Mouse (Mus musculus): ENCODE measurements around the gene Mvp. TPM values are rescaled to one million over a fixed set of nuclear protein-coding genes. Genes with fewer than 3 reads are reported as not detected.

Gene Mvp
- total and polyA plus RNA-seq, 2 experiments: 23.4 to 39.4 TPM

GRCm38 (mm10) chr7:126983113-126983512 lies 31.3 kb downstream of the Mvp start:
- Histone ChIP-seq H3K9ac (ENCODE audit: low read depth, low read length) (no peak overlapping the region), H3K4me1 (ENCODE audit: control insufficient read depth, insufficient read depth, low read length) (no peaks in the 10 kb centered on the region; the same call in 1 of the 2 replicates), H3K27me3 (ENCODE audit: control insufficient read depth, insufficient read depth, low read length) (no peaks in the 10 kb centered on the region), H3K36me3 (ENCODE audit: control insufficient read depth, insufficient read depth, low read length) (peaks cover 2% of the 10 kb centered on the region; the same call in 1 of the 2 replicates), H3K4me3 (ENCODE audit: insufficient read depth, low read depth, low read length) (no peak overlapping the region), H3K79me2 (ENCODE audit: control insufficient read depth, insufficient read depth, low read length) (no peaks in the 10 kb centered on the region), H3K27ac (replicated peaks; ENCODE audit: insufficient read depth, low read depth, low read length) (no peak overlapping the region)
- TF ChIP-seq POLR2A (IDR thresholded peaks at IDR 0.05; ENCODE audit: extremely low read depth, insufficient read depth, low read length) (no peak), CTCF (IDR thresholded peaks at IDR 0.05; ENCODE audit: low read depth, low read length) (no peak)
- DNase-seq (ENCODE audit: extremely low read depth, low read depth, low spot score): no peak
- 79% methylated on average over 7 of the region's 7 CpGs for WGBS

- H3K36me3 ChIP-seq (ENCODE audit: control insufficient read depth, insufficient read depth, low read length): peaks cover 2% of the 10 kb centered on the region; the same call in 1 of the 2 replicates
- H3K27ac ChIP-seq (replicated peaks; ENCODE audit: insufficient read depth, low read depth, low read length): no peak overlapping the region
- H3K4me1 ChIP-seq (ENCODE audit: control insufficient read depth, insufficient read depth, low read length): peaks cover 2% of the 10 kb centered on the region
- H3K9ac ChIP-seq (ENCODE audit: low read depth, low read length): no peak overlapping the region
- 11% methylated on average over 4 of the region's 4 CpGs for WGBS
- no peaks in the 10 kb centered on the region for H3K79me2 ChIP-seq (ENCODE audit: control insufficient read depth, insufficient read depth, low read length)
- no peaks in the 10 kb centered on the region for H3K27me3 ChIP-seq (ENCODE audit: control insufficient read depth, insufficient read depth, low read length)
- TF ChIP-seq CTCF (IDR thresholded peaks at IDR 0.05; ENCODE audit: low read depth, low read length): no peak
- TF ChIP-seq POLR2A (IDR thresholded peaks at IDR 0.05; ENCODE audit: extremely low read depth, insufficient read depth, low read length): no peak
- H3K4me3 ChIP-seq (ENCODE audit: insufficient read depth, low read depth, low read length): no peak overlapping the region
- DNase-seq (ENCODE audit: extremely low read depth, low read depth, low spot score): peak; percentile 80
Observed at GRCm38 (mm10) chr7:126982054-126982453, 32.4 kb downstream of the Mvp start.

- no peak for TF ChIP-seq POLR2A (IDR thresholded peaks at IDR 0.05; ENCODE audit: extremely low read depth, insufficient read depth, low read length)
- no peak for TF ChIP-seq CTCF (IDR thresholded peaks at IDR 0.05; ENCODE audit: low read depth, low read length)
- H3K27me3 ChIP-seq (ENCODE audit: control insufficient read depth, insufficient read depth, low read length): no peaks in the 10 kb centered on the region
- no peak overlapping the region for H3K4me3 ChIP-seq (ENCODE audit: insufficient read depth, low read depth, low read length)
- no peak overlapping the region for H3K27ac ChIP-seq (replicated peaks; ENCODE audit: insufficient read depth, low read depth, low read length)
- DNase-seq (ENCODE audit: extremely low read depth, low read depth, low spot score): no peak
- H3K79me2 ChIP-seq (ENCODE audit: control insufficient read depth, insufficient read depth, low read length): peaks cover 4% of the 10 kb centered on the region; the same call in 1 of the 2 replicates
- H3K4me1 ChIP-seq (ENCODE audit: control insufficient read depth, insufficient read depth, low read length): peaks cover 4% of the 10 kb centered on the region
- WGBS: 97% methylated on average over 2 of the region's 2 CpGs
- peaks cover 2% of the 10 kb centered on the region; the same call in 1 of the 2 replicates for H3K36me3 ChIP-seq (ENCODE audit: control insufficient read depth, insufficient read depth, low read length)
- no peak overlapping the region for H3K9ac ChIP-seq (ENCODE audit: low read depth, low read length)
Observed at GRCm38 (mm10) chr7:126981601-126982000, 32.8 kb downstream of the Mvp start.

- H3K79me2 ChIP-seq (ENCODE audit: control insufficient read depth, insufficient read depth, low read length): peaks cover 7% of the 10 kb centered on the region; the same call in 1 of the 2 replicates
- H3K4me3 ChIP-seq (ENCODE audit: insufficient read depth, low read depth, low read length): no peak overlapping the region
- WGBS: 93% methylated on average over 6 of the region's 6 CpGs
- H3K36me3 ChIP-seq (ENCODE audit: control insufficient read depth, insufficient read depth, low read length): peaks cover 2% of the 10 kb centered on the region; the same call in 1 of the 2 replicates
- peaks cover 4% of the 10 kb centered on the region for H3K4me1 ChIP-seq (ENCODE audit: control insufficient read depth, insufficient read depth, low read length)
- H3K27me3 ChIP-seq (ENCODE audit: control insufficient read depth, insufficient read depth, low read length): no peaks in the 10 kb centered on the region
- H3K9ac ChIP-seq (ENCODE audit: low read depth, low read length): no peak overlapping the region
- no peak for TF ChIP-seq POLR2A (IDR thresholded peaks at IDR 0.05; ENCODE audit: extremely low read depth, insufficient read depth, low read length)
- TF ChIP-seq CTCF (IDR thresholded peaks at IDR 0.05; ENCODE audit: low read depth, low read length): no peak
- DNase-seq (ENCODE audit: extremely low read depth, low read depth, low spot score): no peak
- H3K27ac ChIP-seq (replicated peaks; ENCODE audit: insufficient read depth, low read depth, low read length): no peak overlapping the region
Observed at GRCm38 (mm10) chr7:126978841-126979240, 35.6 kb downstream of the Mvp start.

GRCm38 (mm10) chr7:126976878-126977459 lies 37.5 kb downstream of the Mvp start:
- DNase-seq (ENCODE audit: extremely low read depth, low read depth, low spot score): peak; percentile 6
- peaks cover 2% of the 10 kb centered on the region; the same call in 1 of the 2 replicates for H3K36me3 ChIP-seq (ENCODE audit: control insufficient read depth, insufficient read depth, low read length)
- no peak overlapping the region for H3K27ac ChIP-seq (replicated peaks; ENCODE audit: insufficient read depth, low read depth, low read length)
- WGBS: 25% methylated on average over 14 of the region's 14 CpGs
- H3K9ac ChIP-seq (ENCODE audit: low read depth, low read length): peak overlapping the region; percentile 93
- H3K4me3 ChIP-seq (ENCODE audit: insufficient read depth, low read depth, low read length): peak overlapping the region; percentile 86
- peaks cover 7% of the 10 kb centered on the region; the same call in 1 of the 2 replicates for H3K79me2 ChIP-seq (ENCODE audit: control insufficient read depth, insufficient read depth, low read length)
- H3K4me1 ChIP-seq (ENCODE audit: control insufficient read depth, insufficient read depth, low read length): peaks cover 4% of the 10 kb centered on the region
- H3K27me3 ChIP-seq (ENCODE audit: control insufficient read depth, insufficient read depth, low read length): no peaks in the 10 kb centered on the region
- TF ChIP-seq CTCF (IDR thresholded peaks at IDR 0.05; ENCODE audit: low read depth, low read length): no peak
- no peak for TF ChIP-seq POLR2A (IDR thresholded peaks at IDR 0.05; ENCODE audit: extremely low read depth, insufficient read depth, low read length)
